Mouse (Mus musculus) cortical plate, adult 2 months (tissue): ENCODE data around the gene Tex2. TPM values are rescaled to one million over a fixed set of nuclear protein-coding genes. Genes with fewer than 3 reads are reported as not detected.

Experiments
- H3K27ac ChIP-seq: fragments of 200-500 bp; 2 replicates; pipeline ENCODE4 v1.5.1; 2012; ENCODE audit warnings: low read length, control low read depth, inconsistent platforms; ENCODE audit not compliant: insufficient read depth
- H3K4me1 ChIP-seq: fragments of 200-500 bp; 2 replicates; pipeline ENCODE4 v1.6.1; 2011; ENCODE audit warnings: low read length; ENCODE audit not compliant: control insufficient read depth, insufficient read depth
- H3K4me3 ChIP-seq: fragments of 200-500 bp; 2 replicates; pipeline ENCODE4 v1.5.1; 2011; ENCODE audit warnings: mild to moderate bottlenecking, low read length, control low read depth; ENCODE audit not compliant: insufficient read depth
- CTCF ChIP-seq: fragments of 200-500 bp; IDR thresholded peaks from 2 replicates; pipeline ENCODE4 v1.5.1; 2011; ENCODE audit warnings: mild to moderate bottlenecking, control low read depth, low read length; ENCODE audit not compliant: insufficient read depth; ENCODE audit errors: extremely low read depth
- POLR2A ChIP-seq: fragments of 200-500 bp; IDR thresholded peaks from 2 replicates; pipeline ENCODE4 v1.6.1; 2011; ENCODE audit warnings: mild to moderate bottlenecking, low read length, control low read depth; ENCODE audit not compliant: insufficient read depth; ENCODE audit errors: extremely low read depth
- polyA plus RNA-seq: library from polyadenylated mRNA; depleted of rRNA; stranded (reverse); fragments of >200 nt; gene quantifications from 2 replicates; pipeline ENCODE4 v1.2.3, GENCODE M21; 2012

The Tex2 gene
- polyA plus RNA-seq, 1 experiment, result 57.3 TPM

DNA sequence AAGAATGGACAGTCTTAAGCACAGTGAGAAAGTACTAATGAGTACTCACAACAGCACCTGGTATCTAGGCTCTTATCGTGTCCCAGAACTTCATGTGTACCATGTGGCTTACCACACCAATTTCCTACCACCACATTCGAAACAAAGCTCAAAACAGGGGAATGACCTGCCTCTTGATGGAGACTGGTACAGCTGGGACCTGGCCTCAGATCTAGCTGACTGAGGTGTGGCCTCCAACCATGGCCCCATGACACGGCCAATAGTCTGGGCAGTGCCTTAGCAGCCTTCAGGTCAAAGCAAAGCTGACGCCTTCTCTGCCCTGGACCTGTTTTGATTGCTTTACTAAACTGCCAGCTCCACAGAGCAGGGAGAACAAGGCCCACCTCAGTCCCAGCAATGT, 56.5 kb downstream of the Tex2 start:
- H3K27ac ChIP-seq, result no peak overlapping the region
- H3K4me3 ChIP-seq, result no peak overlapping the region
- TF ChIP-seq CTCF, result no peak
- no peak for TF ChIP-seq POLR2A
- peaks cover 12% of the 10 kb centered on the region for H3K4me1 ChIP-seq

DNA sequence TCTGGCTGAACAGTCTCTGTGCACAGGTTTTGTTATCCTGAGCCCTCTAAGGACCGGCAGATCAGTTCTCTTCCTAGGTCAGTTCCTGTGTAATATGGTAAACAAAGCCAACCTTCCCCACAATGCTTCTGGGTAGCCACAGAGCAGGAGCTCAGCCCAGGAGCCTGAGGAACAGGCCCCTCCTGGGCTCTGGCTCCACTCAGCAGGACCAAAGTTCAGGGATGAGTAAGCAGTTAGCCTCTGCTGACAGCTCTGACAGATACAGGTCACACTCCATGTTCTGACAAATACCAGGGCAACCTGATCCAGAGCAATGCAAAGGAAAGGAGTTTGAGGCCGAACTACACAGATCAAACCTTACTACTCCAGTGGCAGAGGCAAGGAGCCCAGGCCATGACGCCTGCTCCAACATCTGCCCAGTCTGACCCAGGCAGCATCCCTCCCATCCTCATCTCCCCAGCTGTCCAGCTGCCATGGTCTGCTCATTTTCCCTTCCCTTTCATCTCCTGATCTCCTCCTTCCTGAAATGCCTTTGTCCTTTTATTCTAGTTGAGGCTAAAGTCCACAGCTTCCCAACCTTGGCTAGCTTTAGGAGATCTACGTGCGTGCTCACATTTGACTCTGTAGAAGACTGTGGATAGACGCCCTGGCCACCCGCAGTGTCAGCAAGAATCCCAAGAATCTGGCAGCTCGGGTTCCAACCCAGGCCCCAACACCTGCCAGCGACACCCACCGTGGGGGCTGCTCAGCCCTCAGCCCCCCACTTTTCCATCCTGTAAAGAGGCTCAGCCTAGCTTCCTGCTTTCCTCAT, 57.2 kb downstream of the Tex2 start:
- Histone ChIP-seq H3K4me3 (no peak overlapping the region), H3K27ac (no peak overlapping the region), H3K4me1 (peaks cover 14% of the 10 kb centered on the region)
- TF ChIP-seq POLR2A (no peak), CTCF (no peak)

GRCm38 (mm10) chr11:106550398-106550797, 62.8 kb downstream of the Tex2 start:
- TF ChIP-seq CTCF (no peak), POLR2A (no peak)
- no peak overlapping the region for H3K27ac ChIP-seq
- no peak overlapping the region for H3K4me3 ChIP-seq
- H3K4me1 ChIP-seq, result peaks cover 4% of the 10 kb centered on the region

- no peak for TF ChIP-seq POLR2A
- no peak for TF ChIP-seq CTCF
- Histone ChIP-seq H3K27ac (no peak overlapping the region), H3K4me3 (no peak overlapping the region), H3K4me1 (no peaks in the 10 kb centered on the region)
Measured at GRCm38 (mm10) chr11:106546081-106546480, 67.1 kb downstream of the Tex2 start.

GRCm38 (mm10) chr11:106544916-106545315, 68.3 kb downstream of the Tex2 start:
- no peak for TF ChIP-seq CTCF
- no peak for TF ChIP-seq POLR2A
- H3K4me1 ChIP-seq, result no peaks in the 10 kb centered on the region
- no peak overlapping the region for H3K4me3 ChIP-seq
- H3K27ac ChIP-seq, result no peak overlapping the region

- H3K4me1 ChIP-seq, result no peaks in the 10 kb centered on the region
- no peak for TF ChIP-seq CTCF
- no peak overlapping the region for H3K4me3 ChIP-seq
- H3K27ac ChIP-seq, result no peak overlapping the region
Measured at GRCm38 (mm10) chr11:106544133-106544532, 69.1 kb downstream of the Tex2 start.

- H3K27ac ChIP-seq, result no peak overlapping the region
- no peaks in the 10 kb centered on the region for H3K4me1 ChIP-seq
- no peak for TF ChIP-seq POLR2A
- no peak for TF ChIP-seq CTCF
- H3K4me3 ChIP-seq, result no peak overlapping the region
Measured at GRCm38 (mm10) chr11:106543006-106543405, 70.2 kb downstream of the Tex2 start.

GRCm38 (mm10) chr11:106542385-106542784, 70.8 kb downstream of the Tex2 start:
- H3K27ac ChIP-seq, result no peak overlapping the region
- H3K4me1 ChIP-seq, result no peaks in the 10 kb centered on the region
- TF ChIP-seq POLR2A, result no peak
- TF ChIP-seq CTCF, result no peak
- no peak overlapping the region for H3K4me3 ChIP-seq

GRCm38 (mm10) chr11:106540506-106541268, 72.5 kb downstream of the Tex2 start:
- H3K27ac ChIP-seq, result no peak overlapping the region
- no peak overlapping the region for H3K4me3 ChIP-seq
- TF ChIP-seq CTCF, result no peak
- no peak for TF ChIP-seq POLR2A
- peaks cover 7% of the 10 kb centered on the region for H3K4me1 ChIP-seq
